ENCODE assay signal across 8 mouse cellular contexts in genomic region chr11:47987893-47988267, GRCm38 (mm10). TPM values are rescaled to one million over a fixed set of nuclear protein-coding genes. Genes with fewer than 3 reads are reported as not detected.
DNase-seq lines count a peak whose midpoint lies in the region; ATAC-seq and TF ChIP-seq lines count a peak whose summit lies in the region.

No protein-coding gene starts in this region.

- H3K27ac ChIP-seq in forebrain, embryonic 10.5 days, result no peak overlapping the region
- H3K27ac ChIP-seq in intestine, embryonic 15.5 days, result no peak overlapping the region
- H3K27ac ChIP-seq in olfactory bulb, adult 2 months (ENCODE audit: insufficient read depth, low read depth, low read length), result no peak overlapping the region

- no peak for TF ChIP-seq POLR2A in olfactory bulb, adult 2 months (IDR thresholded peaks at IDR 0.05; ENCODE audit: insufficient read depth, low read depth, low read length)

- H3K9ac ChIP-seq in intestine, embryonic 15.5 days, result no peak overlapping the region

- H3K4me3 ChIP-seq in forebrain, embryonic 10.5 days, result peak overlapping the region; percentile 78
- H3K4me3 ChIP-seq in intestine, embryonic 15.5 days (replicated peaks), result peak overlapping the region; percentile 59
- H3K4me3 ChIP-seq in olfactory bulb, adult 2 months (ENCODE audit: insufficient read depth, low read depth, low read length), result peak overlapping the region; percentile 80

- H3K9me3 ChIP-seq in forebrain, embryonic 10.5 days, result no peaks in the 10 kb centered on the region
- H3K9me3 ChIP-seq in intestine, embryonic 15.5 days, result no peaks in the 10 kb centered on the region

- H3K36me3 ChIP-seq in forebrain, embryonic 10.5 days (replicated peaks), result no peaks in the 10 kb centered on the region
- no peaks in the 10 kb centered on the region for H3K36me3 ChIP-seq in intestine, embryonic 15.5 days

- peak overlapping the region; percentile 93 for H3K4me2 ChIP-seq in intestine, embryonic 15.5 days (replicated peaks)

- H3K27me3 ChIP-seq in forebrain, embryonic 10.5 days (ENCODE audit: poor library complexity, severe bottlenecking), result peaks cover 48% of the 10 kb centered on the region
- H3K27me3 ChIP-seq in intestine, embryonic 15.5 days (replicated peaks), result peaks cover 28% of the 10 kb centered on the region

- 15% methylated on average over 12 of the region's 12 CpGs for WGBS in forebrain, embryonic 10.5 days
- WGBS in intestine, embryonic 15.5 days, result 14% methylated on average over 12 of the region's 12 CpGs
- whole genome bisulfite sequencing in olfactory bulb, adult 2 months, result 4% methylated on average over 12 of the region's 12 CpGs

- DNase-seq in layer of hippocampus, postnatal 14 days (ENCODE audit: low spot score in 2 of 2), result peak; percentile 17 to 25
- DNase-seq in layer of hippocampus, postnatal 25 days (ENCODE audit: extremely low spot score in 1 of 2, low spot score in 1 of 2), result no peak
- DNase-seq in forebrain, embryonic 10.5 days (ENCODE audit: extremely low spot score, low spot score), result peak; percentile 14
- DNase-seq in cerebellum, adult 11-12 months, result no peak
- DNase-seq in kidney, adult 11 months, result no peak

- H3K4me1 ChIP-seq in forebrain, embryonic 10.5 days, result peaks cover 16% of the 10 kb centered on the region
- H3K4me1 ChIP-seq in intestine, embryonic 15.5 days (replicated peaks), result peaks cover 9% of the 10 kb centered on the region; the same call in 1 of the 2 replicates
- H3K4me1 ChIP-seq in olfactory bulb, adult 2 months (ENCODE audit: control insufficient read depth, insufficient read depth, low read length), result peaks cover 7% of the 10 kb centered on the region; the same call in 1 of the 2 replicates

- ATAC-seq in intestine, embryonic 15.5 days, result no peak
- no peak for ATAC-seq in megakaryocyte, adult 5-6 weeks (ENCODE audit: poor library complexity, severe bottlenecking)

- no peak for TF ChIP-seq CTCF in olfactory bulb, adult 2 months (IDR thresholded peaks at IDR 0.05; ENCODE audit: insufficient read depth, low read depth, low read length)

RNA-seq across cellular contexts. Expression of gene Sgcd, which starts 0.9 kb away (rescaled TPM):
- 10 to 100 TPM in 1 of 2 experiments, 1 to 10 TPM in 1; 9.9 to 18.7 TPM for total RNA-seq in layer of hippocampus, postnatal 14 days (2021)
- 10 to 100 TPM in 1 of 2 experiments, 1 to 10 TPM in 1; 9.0 to 12.6 TPM for total RNA-seq in layer of hippocampus, postnatal 25 days (2021)
- polyA plus RNA-seq in forebrain, embryonic 10.5 days (2016; fragmentation: Nextera tagmentation; extraction: Ambion mirVana), result 1.9 and 2.0 TPM in 2 replicates
- polyA plus RNA-seq in intestine, embryonic 15.5 days (2015; fragmentation: Nextera tagmentation; extraction: Ambion mirVana), result 2.6 and 2.8 TPM in 2 replicates
- not detected in 2 replicates for polyA plus RNA-seq in olfactory bulb, adult 2 months (2012; ENCODE audit: insufficient read depth, insufficient read length, low replicate concordance, missing spikeins)
- not detected in 2 replicates for total RNA-seq in megakaryocyte, adult 5-6 weeks (2015)
- 0.49 TPM in 1 of 2 replicates, not detected in the other for total RNA-seq in megakaryocyte, adult 5-6 weeks (2017)

Comparison
In these comparisons a context has a peak if more than half of its experiments do, and no peak if none do; other contexts are left out.
1. DNase-seq: peak in layer of hippocampus, postnatal 14 days (2 of 2) and forebrain, embryonic 10.5 days (single experiment); none in layer of hippocampus, postnatal 25 days (0 of 2), cerebellum, adult 11-12 months (single experiment) and kidney, adult 11 months (single experiment).
2. RNA of gene Sgcd, which starts 0.9 kb away (total RNA-seq): 9.9 to 18.7 TPM in layer of hippocampus, postnatal 14 days and 9.0 to 12.6 TPM in layer of hippocampus, postnatal 25 days; 0.49 TPM in megakaryocyte, adult 5-6 weeks; every median in the first group is over 4 times any median in the second.
3. Peak in every context shown above with its lines, with median percentiles within 50 percentile points of each other: H3K4me3 ChIP-seq.